Mouse (Mus musculus) right cerebral cortex, postnatal 14 days (tissue): Measurements from ENCODE around the gene Gcg.

Experiments used
- DNase-seq: peaks from one replicate; pipeline ENCODE4 v3.0.0; 2022

Gcg gene

GRCm38 (mm10) chr2:62459241-62460174, 23.9 kb downstream of the Gcg start:
- no peak for DNase-seq

GRCm38 (mm10) chr2:62458070-62458469, 25.4 kb downstream of the Gcg start:
- no peak for DNase-seq

GRCm38 (mm10) chr2:62454991-62455390, 28.5 kb downstream of the Gcg start:
- no peak for DNase-seq

DNA sequence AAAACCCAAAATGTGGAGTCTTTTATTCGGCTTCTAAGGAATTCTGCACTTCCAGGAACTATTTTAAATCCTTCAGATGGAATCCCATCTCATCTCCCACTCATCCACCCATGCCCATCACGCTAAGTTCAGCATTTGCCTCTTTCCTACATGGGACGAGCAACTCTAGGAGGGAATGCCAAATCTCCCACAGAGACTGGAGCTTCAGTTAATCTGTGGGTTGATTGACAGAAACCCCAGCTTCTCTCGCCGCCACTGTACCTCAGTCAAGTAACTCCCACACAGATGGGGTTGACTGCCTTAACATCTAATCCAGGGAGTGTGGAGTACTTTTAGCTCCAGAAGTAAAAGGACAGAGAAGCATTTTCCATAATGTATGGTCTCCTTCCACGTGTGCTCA, 29.4 kb downstream of the Gcg start:
- DNase-seq, result no peak

- DNase-seq, result no peak
These were observed 33.1 kb downstream of the Gcg start for GRCm38 (mm10) chr2:62450364-62450763.

- no peak for DNase-seq
These were observed 33.6 kb downstream of the Gcg start for GRCm38 (mm10) chr2:62449692-62450346.

DNA sequence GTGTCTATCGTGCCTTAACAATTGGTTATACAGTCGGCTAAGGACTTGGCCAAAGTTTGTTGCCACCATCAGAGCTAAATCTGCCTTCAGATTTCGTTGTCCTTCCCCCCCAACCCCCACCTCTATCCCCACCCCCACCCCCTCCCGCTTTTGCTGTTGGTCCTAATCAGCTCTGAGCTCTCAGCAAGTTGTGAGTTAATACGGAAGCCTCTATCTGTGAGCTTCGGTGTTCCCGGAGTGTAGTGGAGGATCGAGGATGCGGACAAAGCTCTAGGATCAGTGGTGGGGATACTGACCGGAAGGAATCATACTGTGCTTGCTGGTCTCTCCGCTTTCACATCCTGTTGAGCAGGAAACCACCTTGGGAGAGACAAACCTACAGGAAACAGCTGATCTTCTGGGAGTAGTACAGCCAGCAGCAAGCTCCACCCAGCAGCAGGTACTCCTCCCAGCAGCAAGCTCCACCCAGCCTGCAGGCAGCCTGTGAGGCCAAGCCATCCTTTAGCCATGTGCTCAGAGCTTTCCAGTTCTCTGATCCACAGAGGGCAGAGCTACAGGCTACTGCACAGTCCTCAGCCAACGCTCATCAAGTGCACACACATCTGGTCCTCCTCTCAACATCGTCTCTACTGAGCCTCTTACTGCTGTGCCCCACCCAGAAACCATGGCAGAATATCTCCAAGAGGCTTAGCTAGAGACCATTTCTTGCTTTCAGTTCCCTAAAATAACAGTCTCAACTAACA, 42.5 kb downstream of the Gcg start:
- DNase-seq, result no peak

GRCm38 (mm10) chr2:62440083-62440482, 43.4 kb downstream of the Gcg start:
- DNase-seq, result no peak

- no peak for DNase-seq
These were observed 52.1 kb downstream of the Gcg start for GRCm38 (mm10) chr2:62431245-62431795.

DNA sequence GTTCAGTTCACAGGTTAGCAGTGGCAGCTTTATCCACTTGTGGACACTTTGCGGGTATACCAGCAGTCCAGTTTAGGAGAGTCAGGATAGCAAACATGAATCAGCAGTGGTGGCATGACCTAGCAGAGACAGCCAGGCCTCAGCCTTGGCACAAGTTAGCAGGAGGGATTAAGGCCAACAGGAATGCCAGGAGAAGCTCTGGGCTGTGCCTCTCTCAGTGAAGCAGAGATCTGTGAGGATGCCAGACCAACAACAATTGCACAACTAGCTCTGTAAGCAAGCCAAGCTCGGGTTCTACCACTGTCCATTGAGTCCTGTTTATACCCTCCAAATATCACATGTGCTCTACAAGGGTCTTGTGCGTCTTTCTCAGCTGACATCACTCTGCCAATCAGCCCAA, 57.5 kb downstream of the Gcg start:
- DNase-seq, result no peak
